Mouse (Mus musculus) megakaryocyte-erythroid progenitor cell, adult 5 weeks (primary cell): ENCODE results near the gene Vmn2r114. TPM values are rescaled to one million over a fixed set of nuclear protein-coding genes. Genes with fewer than 3 reads are reported as not detected.

ENCODE experiments used
- polyA plus RNA-seq: library from polyadenylated mRNA; stranded (reverse); fragments of >175 nt; gene quantifications from 2 replicates; pipeline ENCODE4 v1.2.3, GENCODE M21; 2012

The Vmn2r114 gene
- not detected in 2 replicates for polyA plus RNA-seq

GRCm38 (mm10) chr17:23312437-23312836 lies at the start of gene Vmn2r114:
TSS of gene Vmn2r114 (minus strand) at chr17:23312537.

DNA sequence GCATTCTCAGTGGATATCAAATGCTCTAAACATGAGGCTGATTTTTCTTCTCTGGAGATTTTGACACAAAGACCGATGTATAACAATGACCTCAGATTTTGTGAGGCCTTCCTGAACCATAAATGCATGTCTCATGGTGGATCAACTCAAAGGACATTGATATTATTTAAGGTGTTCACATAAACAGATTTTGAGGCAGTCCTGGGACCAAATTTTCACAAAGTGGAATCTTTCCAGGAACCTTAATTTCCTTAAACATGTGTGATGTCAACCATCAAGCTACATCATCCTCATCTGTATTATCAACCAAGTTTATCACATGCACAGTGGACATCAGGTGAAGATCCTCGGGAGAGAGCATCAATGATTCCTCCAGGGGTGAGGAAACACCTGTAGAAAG lies 31.1 kb upstream of the Vmn2r114 start, which contains the start of gene Vmn2r115:
Gene Vmn2r115 (plus strand): TSS at position 301 of the 400 bp plus-strand sequence.

Other genes starting within 250 kb of the Vmn2r114 start
- 1.2 and 1.3 TPM in 2 replicates for gene Zfp40, start 119.3 kb downstream of the Vmn2r114 start, polyA plus RNA-seq
- 0.01 TPM in 1 of 2 replicates, not detected in the other for gene Vmn2r115, start 31.2 kb upstream of the Vmn2r114 start, polyA plus RNA-seq
- 0.02 TPM in 1 of 2 replicates, not detected in the other for gene Vmn2r116, start 72.1 kb upstream of the Vmn2r114 start, polyA plus RNA-seq
- not detected in 2 replicates for gene Vmn2r117, start 167.2 kb upstream of the Vmn2r114 start, polyA plus RNA-seq